Mouse (Mus musculus) T-helper 1 cell (primary cell): ENCODE data around the gene Arhgap9.

ENCODE experiments used
- in situ Hi-C: fragments of 300-600 bp; cut with MboI, MseI; formaldehyde crosslinking; loops from one replicate; pipeline ENCODE4 v1.15.1; 2025; ENCODE audit warnings: high pct_unique_total_duplicates

Arhgap9 gene

DNA sequence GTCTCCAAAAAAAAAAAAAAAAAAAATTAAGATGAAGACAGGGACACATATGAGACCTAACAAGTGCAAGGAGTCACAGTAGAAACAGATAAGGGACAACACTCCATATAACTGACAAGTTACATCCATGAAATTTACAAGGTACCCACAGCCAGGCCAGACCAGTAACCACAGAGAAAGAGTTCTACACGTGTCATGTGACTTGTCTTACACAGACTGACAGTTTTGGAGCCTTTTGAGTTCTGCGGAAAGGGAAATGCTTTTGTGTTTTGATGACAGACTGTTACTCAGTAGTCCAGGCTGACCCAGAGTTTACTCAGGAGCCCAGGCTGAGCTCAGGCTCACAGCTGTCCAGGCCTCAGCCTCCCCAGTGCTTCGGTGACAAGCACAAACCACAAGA is 21.3 kb downstream of the Arhgap9 start:
- in situ Hi-C loops = no loop called here

DNA sequence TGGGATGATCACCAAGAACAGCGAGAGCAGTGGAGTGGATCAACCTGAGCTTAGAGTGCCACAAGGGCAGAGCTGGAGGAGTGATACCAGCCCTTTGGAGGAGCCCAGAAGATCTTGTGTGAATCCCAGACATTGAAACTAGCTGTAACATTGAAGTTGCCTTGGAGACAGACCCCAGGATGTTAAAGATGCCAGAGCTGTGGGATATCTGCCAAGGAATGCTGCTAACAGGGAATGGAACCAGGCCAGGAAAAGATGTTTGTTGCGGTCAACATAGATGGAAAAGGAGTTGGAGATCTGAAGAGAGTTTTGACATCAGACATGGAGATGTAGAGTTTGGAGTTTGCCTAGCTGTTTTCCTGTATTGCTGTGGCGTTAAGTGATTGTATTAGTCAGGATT is 24.4 kb downstream of the Arhgap9 start:
- in situ Hi-C loops = no loop called here

DNA sequence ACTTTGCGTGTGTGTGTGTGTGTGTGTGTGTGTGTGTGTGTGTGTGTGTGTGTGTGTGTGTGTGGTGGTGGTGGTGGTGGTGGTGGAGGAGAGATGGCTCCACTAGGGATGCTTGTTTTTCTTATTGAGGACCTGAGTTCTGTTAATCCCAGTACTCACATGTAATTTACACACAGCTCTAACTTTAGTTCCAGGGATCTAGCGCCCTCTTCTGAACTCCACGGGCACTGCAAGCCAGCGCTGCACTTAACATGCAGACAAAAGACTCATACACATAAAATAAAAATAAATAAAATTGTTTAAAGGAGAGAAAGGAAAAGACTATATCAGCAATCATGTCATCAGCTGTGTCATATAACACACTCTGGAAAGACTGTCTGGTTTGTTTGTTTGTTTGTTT is 27.2 kb downstream of the Arhgap9 start:
- in situ Hi-C loops = no loop called here

DNA sequence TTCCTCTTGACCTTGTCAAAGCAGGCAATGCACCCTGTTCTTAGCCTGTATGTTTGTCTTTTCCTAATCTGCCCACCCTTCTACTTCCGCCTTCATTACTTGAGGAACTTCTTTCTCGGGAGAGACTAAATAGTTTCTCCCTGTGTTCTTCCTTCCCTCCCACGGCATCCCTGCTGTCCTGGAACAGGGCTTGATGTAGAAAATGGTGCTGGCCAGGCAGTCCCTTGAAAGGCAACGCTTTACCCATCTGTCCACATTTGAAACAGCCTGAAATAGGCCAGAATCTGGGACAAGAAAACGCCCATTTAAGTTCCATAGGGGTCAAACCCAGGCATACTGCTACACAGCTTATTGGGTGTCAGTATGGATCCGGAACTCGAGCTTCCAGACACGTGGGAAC is 28.0 kb downstream of the Arhgap9 start:
- in situ Hi-C loops = no loop called here

DNA sequence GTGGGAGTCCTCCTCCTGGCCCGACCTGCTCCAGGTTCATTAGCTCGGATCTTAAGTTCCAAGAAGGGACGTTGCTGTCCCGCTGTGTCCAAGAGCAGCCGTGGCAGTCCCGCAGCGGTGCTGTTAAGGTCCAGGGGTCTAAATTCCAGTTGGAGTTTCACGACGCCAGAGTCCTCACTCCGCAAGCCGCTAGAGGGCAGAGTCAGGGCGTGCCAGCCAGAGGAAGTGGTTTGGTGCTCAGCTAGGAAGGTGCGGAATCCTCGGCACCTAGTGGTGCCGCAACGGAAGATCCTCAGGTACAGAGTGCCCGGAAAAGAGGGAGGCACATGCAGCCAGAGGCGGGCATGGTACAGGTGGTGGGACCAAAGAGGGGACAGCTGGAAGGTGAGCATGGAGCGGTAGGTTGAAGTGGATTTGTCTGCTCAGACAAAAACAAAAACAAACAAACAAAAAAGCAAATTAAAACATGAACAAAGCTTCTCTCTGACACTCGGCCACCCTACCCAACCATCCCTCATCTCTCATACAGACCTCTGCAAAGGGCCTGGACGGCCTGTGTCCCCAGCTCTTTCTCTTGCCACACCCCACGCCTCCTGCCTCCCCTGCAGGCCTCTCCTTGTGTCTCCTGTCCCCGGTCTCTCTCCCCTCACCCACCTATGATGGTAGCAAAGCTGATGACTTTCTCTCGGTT is 29.0 kb downstream of the Arhgap9 start:
- in situ Hi-C loops = no loop called here

DNA sequence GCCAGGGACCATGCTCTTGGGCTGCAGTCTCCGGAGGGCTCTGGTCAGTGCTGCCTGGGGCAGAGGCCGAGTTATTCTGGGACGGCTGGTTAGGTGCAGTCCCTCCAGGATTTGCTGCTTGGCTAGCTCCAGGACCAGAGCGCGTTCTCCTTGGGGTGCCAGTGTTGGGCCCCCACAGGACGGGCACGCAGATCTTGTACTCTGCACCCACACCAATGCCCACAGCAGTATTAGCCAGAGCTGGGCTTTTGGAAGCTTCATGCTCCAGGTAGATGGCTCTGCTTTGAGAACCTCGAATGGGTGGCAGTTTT is 29.5 kb downstream of the Arhgap9 start:
- in situ Hi-C loops = no loop called here

DNA sequence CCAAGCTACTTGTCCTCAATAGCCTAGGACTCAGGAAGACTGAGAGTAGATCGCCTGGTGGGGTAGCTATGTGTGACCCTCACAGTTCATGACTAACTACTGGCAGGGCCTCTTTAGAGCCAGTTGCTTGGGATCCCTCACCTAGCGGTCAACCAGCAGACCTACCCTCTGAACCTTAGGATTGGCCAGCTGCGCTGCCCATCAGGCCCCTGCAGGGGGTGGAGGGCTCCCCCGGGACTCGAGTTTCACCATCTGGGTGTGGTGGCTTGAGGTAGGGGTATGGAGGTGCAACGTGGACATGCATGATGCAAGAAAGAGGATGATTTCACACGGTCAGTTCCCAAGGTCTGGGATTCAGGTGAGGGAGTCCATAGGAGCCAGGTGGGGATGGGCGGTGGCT is 30.0 kb downstream of the Arhgap9 start:
- in situ Hi-C loops = no loop called here

DNA sequence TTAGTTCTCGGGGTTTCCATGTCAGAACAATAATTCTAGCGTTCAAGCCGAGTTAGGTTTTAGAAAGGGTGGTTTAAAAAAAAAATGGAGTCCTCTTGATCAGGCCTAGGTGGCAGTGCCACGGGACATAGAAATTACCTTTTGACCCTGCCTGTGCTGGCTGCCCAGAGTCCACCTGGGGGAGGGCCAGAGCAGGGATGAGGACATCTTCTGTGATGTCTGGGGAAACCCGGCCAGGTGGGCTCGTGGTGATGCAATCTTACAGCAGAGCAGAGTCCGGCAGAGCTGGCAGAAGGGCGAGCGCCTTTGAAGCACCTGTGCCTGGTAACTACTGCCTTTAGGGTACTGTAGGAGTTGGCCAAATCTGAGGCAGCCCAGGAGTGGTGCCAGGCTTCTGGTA is 30.4 kb downstream of the Arhgap9 start:
- in situ Hi-C loops = no loop called here

DNA sequence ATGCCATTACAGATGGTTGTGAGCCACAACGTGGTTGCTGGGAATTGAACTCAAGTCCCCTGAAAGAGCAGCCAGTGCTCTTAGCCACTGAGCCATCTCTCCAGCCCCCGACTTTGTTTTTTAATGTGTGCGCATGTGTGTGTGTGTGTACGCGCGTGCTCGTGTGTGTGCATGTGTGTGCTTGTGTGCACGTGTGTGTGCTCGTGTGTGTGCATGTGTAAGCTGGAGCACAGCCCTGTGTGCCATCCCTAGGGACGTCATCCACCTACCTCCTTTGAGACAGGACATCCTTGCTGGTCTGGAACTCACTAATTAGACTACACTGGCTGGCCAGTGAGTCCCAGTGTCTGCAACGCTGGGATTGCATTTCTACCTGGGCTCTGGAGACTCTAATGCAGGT is 31.0 kb downstream of the Arhgap9 start:
- in situ Hi-C loops = no loop called here

DNA sequence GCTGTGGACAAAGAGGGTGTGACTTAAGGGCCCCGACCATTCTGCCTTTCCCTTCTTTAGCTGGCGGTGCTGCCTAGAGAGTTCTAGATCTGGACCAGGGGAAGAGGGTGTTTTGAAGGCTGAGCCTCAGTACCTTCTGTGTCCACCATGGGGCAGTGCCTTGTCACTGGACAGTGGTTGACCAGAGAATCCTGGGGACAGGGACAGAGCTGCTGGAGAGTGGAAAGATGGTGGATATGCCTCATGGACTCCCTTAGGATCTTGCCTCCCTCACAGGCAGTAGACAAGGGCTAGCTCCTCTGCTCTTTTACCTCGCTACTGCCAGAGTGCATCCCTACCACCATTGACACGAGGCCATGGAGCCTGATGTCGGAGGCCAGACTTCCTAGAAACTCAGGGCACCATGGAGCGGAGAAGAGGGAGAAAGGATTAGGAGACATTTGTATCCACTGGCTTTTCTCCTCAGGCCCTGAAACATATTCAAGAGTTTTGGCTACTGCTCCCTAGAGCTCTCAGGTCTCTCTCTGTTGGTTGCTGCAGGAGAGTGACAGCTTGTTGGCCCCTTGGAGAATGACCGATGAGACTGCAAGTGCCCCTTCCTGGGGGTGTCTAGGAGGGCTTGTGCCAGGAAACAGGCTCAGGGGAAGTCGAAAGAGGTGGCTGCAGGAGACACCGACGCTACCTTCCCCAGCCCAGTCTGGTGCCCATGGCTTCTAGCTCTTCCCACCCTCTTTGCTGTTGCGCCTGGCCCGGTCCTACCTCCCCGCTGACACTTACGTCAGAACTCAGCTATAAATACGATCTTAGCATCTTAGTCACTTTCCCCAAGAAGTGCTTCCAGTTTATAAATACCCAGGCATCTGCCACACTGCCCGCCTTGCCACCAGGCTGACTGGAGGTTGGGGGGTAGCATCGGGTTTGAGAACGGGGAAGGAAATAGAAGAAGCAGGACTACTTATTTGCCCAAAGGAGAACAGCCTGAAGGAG is 32.4 kb downstream of the Arhgap9 start, which contains the start of gene Inhbe:
TSS of gene Inhbe (minus strand) at position 503 of the 987 bp plus-strand sequence.
- in situ Hi-C loops = no loop called here

DNA sequence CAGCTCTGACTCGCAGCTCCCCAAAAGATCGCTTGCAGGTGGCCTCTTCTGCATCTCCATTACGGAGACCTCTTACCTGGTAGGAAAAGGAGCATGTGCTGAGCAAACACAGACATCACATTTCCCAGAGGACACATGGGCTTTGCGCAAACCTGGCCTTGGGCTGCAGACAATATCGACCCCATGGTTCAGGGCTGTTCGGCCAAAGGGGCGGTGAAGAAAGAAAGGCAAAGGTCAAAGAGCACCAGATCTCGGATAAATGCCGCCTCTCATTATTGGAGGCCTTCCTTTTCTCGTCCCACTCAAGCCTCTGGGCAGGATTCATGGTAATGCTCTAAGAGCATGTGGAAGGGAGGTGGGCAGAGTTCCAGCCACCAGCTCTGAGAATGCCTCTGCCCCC is 33.6 kb downstream of the Arhgap9 start:
- in situ Hi-C loops = no loop called here

DNA sequence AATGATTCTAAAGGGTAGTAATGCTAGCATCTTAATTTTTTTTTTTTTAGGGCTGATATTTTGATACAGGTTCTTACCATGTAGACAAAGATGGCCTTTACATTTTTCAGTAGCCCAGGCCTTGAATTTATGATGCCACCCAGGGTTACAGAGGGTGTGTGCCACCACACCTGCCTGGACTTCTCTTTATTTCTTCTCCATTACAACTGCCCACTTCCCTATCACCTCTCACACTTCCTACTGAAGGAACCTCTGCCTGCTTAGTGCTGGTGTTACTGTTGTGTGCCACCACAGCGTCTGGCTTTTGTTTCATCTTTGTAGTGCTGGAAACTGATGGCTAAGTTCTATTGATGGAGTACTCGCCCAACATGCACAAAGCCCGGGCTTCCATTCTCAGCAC is 39.0 kb downstream of the Arhgap9 start:
- in situ Hi-C loops = no loop called here

DNA sequence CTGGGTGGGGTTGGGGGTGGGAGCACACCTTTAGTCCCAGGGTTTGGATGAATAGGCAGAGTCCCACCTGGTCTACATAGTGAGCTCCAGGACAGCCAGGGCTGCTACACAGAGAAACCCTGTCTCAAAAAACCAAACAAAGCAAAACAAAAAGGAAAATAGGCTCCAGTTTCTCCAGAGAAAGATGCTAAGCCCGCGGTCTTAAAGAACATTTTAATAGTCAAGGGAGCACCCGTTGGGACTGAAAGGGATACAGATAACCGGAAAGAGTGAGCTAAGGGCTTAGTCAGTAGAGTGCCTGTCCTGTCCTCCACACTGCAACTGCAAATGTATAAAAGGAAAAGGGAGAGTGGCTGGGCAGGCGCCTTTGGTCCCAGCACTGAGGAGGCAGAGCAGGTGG is 45.4 kb downstream of the Arhgap9 start:
- in situ Hi-C loops = no loop called here

DNA sequence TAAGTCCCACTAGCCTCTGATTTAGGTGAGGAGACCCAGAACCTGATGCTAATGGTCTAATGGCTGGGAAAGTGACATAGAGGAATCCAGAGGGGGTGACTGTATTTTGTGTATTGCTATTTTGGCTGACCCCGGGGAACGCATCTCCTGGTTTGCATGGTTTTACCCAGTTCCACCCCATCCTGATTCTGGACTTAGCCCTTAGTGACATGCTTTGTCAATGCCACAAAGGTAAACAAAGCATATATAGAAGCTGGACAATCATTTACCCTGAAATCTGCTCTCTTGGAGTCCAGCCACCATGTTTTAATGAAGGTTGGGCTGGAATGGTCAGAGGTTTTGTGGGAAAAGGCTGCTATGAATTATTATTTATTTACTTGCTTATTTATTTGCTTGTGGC is 46.5 kb downstream of the Arhgap9 start:
- in situ Hi-C loops = no loop called here

DNA sequence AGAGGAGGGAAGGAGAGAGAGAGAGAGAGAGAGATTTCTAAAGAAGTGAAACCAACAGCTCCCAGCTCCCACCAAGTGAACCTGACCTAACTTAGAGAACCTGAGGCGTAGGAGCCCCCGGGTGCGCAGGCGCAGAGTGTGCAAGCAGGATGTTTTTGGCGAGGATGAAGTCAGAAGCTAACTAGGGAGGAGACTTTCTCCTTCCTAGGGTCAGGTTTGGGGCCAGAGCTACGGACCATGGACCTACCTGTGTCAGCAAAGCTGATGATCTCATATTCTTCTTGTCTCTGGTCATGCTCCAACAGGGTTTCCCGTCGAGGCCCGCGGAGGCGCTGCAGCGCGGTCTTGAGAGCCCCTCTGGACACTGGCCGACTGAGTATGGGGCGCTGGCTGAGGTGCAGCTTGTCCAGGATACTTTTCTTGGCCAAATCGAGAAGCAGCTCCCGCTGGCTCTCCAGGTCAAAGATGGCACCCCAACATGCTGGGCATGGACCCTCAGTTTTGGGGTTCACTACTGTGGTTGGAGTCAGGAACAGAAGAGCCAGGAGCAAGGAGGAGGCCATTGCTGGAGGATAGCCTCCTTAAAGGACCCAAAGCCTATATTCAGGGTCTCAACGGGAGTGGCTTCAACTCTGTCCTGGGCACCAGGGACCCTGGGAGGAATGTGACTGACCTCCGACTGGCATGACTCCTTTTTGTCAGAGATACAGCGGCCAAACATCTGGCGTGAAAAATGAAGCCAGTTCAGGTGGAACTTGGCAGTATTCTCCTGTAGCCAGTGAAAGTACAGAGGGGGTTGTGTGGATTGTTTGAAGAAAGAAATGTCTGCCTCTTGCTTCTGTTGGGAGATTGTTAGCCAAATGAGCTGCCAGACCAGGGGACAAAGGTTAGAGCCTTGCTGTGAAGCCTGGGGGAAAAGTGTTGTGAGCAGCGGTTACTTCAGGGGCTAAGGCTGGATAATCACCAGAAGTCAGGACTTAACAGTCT is 48.4 kb downstream of the Arhgap9 start, which contains the start of gene Inhbc:
TSS of gene Inhbc (minus strand) at position 598 of the 987 bp plus-strand sequence.
- in situ Hi-C loops = no loop called here

DNA sequence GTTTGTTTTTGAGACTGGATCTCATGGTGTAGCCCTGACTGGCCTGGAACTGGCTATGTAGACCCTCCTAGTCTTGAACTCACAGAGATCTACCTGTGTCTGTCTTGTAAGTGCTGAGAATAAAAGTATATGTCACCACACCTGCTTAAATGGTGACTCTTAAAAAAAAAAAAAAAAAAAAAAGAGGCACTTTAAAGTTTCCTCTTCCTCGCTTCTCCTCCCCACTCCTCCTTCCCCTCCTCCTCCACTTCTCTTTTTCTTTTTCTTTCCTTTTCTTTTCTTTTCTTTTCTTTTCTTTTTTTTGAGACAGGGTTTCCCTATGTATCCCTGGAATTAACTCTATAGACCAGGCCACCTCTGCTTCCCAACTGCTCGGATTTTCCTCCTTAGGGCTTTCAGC is 49.3 kb downstream of the Arhgap9 start:
- in situ Hi-C loops = no loop called here

DNA sequence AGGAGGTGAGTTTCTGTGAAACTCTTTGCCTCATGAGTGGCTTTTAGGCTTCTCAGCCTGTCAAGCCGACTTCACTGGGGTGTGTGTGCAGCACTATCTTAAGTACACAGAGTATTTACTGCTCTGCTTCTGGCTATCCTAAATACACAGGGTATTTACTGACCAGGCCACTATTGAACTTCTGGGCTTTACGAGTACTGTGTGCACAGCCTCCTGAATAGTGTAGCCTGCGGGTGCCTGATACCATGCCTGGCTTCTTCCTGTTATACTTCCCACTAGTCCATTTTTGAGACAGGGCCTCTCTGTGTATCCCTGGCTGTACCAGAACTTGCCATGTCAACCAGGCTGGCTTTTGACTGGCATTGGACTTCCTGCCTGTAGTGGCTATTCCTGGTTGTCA is 55.9 kb downstream of the Arhgap9 start:
- in situ Hi-C loops = no loop called here
